Mouse (Mus musculus): ENCODE measurements at regions not wholly inside any gene's neighbourhood (a gene's known extent, or its start where the extent isn't known, plus 50 kb on each side); places are given as distances from the start of the nearest gene placed in this dataset.
"Not testable (repeated sequence)": the region's sequence is repeated elsewhere in the genome, so short reads cannot be mapped to it uniquely, and the experiment has no call there.

- DNase-seq (ENCODE audit: low spot score): peak; percentile 7
Measured at GRCm38 (mm10) chr16:82661015-82661414, 167.2 kb upstream of the Gm21833 start.

- DNase-seq (ENCODE audit: low spot score): no peak
Measured at GRCm38 (mm10) chr16:82674926-82675325, 153.3 kb upstream of the Gm21833 start.

GRCm38 (mm10) chr16:82683113-82683512 lies 145.1 kb upstream of the Gm21833 start:
- not testable (repeated sequence) for DNase-seq (ENCODE audit: low spot score)

- DNase-seq (ENCODE audit: low spot score): no peak
Measured at GRCm38 (mm10) chr16:82700922-82701321, 127.3 kb upstream of the Gm21833 start.

GRCm38 (mm10) chr16:82711161-82711560 lies 117.0 kb upstream of the Gm21833 start:
- DNase-seq (ENCODE audit: low spot score): no peak

- DNase-seq (ENCODE audit: low spot score): peak; percentile 7
Measured at GRCm38 (mm10) chr16:82734117-82734516, 94.1 kb upstream of the Gm21833 start.

GRCm38 (mm10) chr16:82758466-82758865 lies 69.7 kb upstream of the Gm21833 start:
- DNase-seq (ENCODE audit: low spot score): no peak
